Mouse (Mus musculus) hematopoietic stem cell, adult 5-6 weeks (primary cell): ENCODE measurements around the gene Actn2. TPM values are rescaled to one million over a fixed set of nuclear protein-coding genes. Genes with fewer than 3 reads are reported as not detected.
A peak's percentile ranks its signal among the peaks of the same experiment; 100 is the strongest.

Experiments
- ATAC-seq, 2 experiments: fragments of 125-278 bp in 1 of 2; replicated peaks in 1 of 2; 2 replicates each; pipeline ENCODE4 v1.8.0; 2016 to 2017; ENCODE audit warnings: inconsistent platforms in 2 of 2, mild to moderate bottlenecking in 2 of 2, moderate number of reproducible peaks in 2 of 2, low read depth in 1 of 2, moderate TSS enrichment in 1 of 2; ENCODE audit not compliant: low FRiP score in 2 of 2, poor library complexity in 2 of 2, severe bottlenecking in 2 of 2, insufficient read depth in 1 of 2, low TSS enrichment in 1 of 2
- total RNA-seq: library from RNA; stranded (forward); fragments of 172-1452, 232-1000 nt; gene quantifications from 2 replicates; pipeline ENCODE4 v1.2.3, GENCODE M21; 2017

The Actn2 gene
- 0.60 and 2.8 TPM in 2 replicates for total RNA-seq

GRCm38 (mm10) chr13:12340183-12340975 is at the start of gene Actn2:
Gene Actn2, minus strand, starts transcription at chr13:12340760.
- ATAC-seq = peak; percentile 94 to 98

GRCm38 (mm10) chr13:12386286-12386685 is 45.7 kb upstream of the Actn2 start:
- ATAC-seq = peak; percentile 53 to 64; a peak in 2 of 4 replicates

- ATAC-seq = no peak
These were observed 44.2 kb upstream of the Actn2 start for GRCm38 (mm10) chr13:12384796-12385195.

- ATAC-seq = no peak
These were observed 36.2 kb upstream of the Actn2 start for GRCm38 (mm10) chr13:12376778-12377177.

GRCm38 (mm10) chr13:12372755-12373154 is 32.2 kb upstream of the Actn2 start:
- ATAC-seq = no peak

- no peak for ATAC-seq
These were observed 29.4 kb upstream of the Actn2 start for GRCm38 (mm10) chr13:12369930-12370329.

GRCm38 (mm10) chr13:12369041-12369621 is 28.6 kb upstream of the Actn2 start:
- no peak for ATAC-seq

- ATAC-seq = no peak
These were observed 20.9 kb upstream of the Actn2 start for GRCm38 (mm10) chr13:12361486-12361885.

GRCm38 (mm10) chr13:12357554-12357953 is 17.0 kb upstream of the Actn2 start:
- ATAC-seq = no peak

GRCm38 (mm10) chr13:12356184-12356583 is 15.6 kb upstream of the Actn2 start:
- ATAC-seq = peak in 1 of 2 experiments; percentile 46; a peak in 2 of 4 replicates

GRCm38 (mm10) chr13:12349197-12349824 is 8.8 kb upstream of the Actn2 start:
- peak; percentile 61 to 71 for ATAC-seq

- ATAC-seq = peak; percentile 35 to 61; a peak in 1 of 4 replicates
These were observed 6.3 kb upstream of the Actn2 start for GRCm38 (mm10) chr13:12346837-12347236.

GRCm38 (mm10) chr13:12341447-12341846 is 887 bp upstream of the Actn2 start:
- ATAC-seq = peak; percentile 54 to 62

GRCm38 (mm10) chr13:12339446-12339845 is 1.1 kb downstream of the Actn2 start:
- no peak for ATAC-seq

- no peak for ATAC-seq
These were observed 2.8 kb downstream of the Actn2 start for GRCm38 (mm10) chr13:12337752-12338151.

GRCm38 (mm10) chr13:12334016-12334415 is 6.5 kb downstream of the Actn2 start:
- no peak for ATAC-seq

- no peak for ATAC-seq
These were observed 9.0 kb downstream of the Actn2 start for GRCm38 (mm10) chr13:12331528-12331927.

GRCm38 (mm10) chr13:12328392-12328791 is 12.2 kb downstream of the Actn2 start:
- no peak for ATAC-seq
